Mouse (Mus musculus) embryonic fibroblast, embryonic 13.5 days (primary cell): ENCODE data around the gene Ly86. TPM values are rescaled to one million over a fixed set of nuclear protein-coding genes. Genes with fewer than 3 reads are reported as not detected.
A peak's percentile ranks its signal among the peaks of the same experiment; 100 is the strongest.

Source experiments
- H3K27ac ChIP-seq: 2 replicates; pipeline ENCODE4 v1.5.1; 2012; ENCODE audit warnings: low read length, control low read depth, inconsistent platforms; ENCODE audit not compliant: insufficient read depth
- H3K4me1 ChIP-seq: 2 replicates; pipeline ENCODE4 v1.6.1; 2011; ENCODE audit warnings: low read length; ENCODE audit not compliant: control insufficient read depth, insufficient read depth
- H3K4me3 ChIP-seq: 2 replicates; pipeline ENCODE4 v1.5.1; 2011; ENCODE audit warnings: mild to moderate bottlenecking, control low read depth, low read length; ENCODE audit not compliant: insufficient read depth
- CTCF ChIP-seq: IDR thresholded peaks from 2 replicates; pipeline ENCODE4 v1.5.1; 2011; ENCODE audit warnings: mild to moderate bottlenecking, control low read depth, low read length, moderate library complexity, borderline replicate concordance; ENCODE audit not compliant: insufficient read depth
- POLR2A ChIP-seq: IDR thresholded peaks from 2 replicates; pipeline ENCODE4 v1.6.1; 2011; ENCODE audit warnings: low read depth, mild to moderate bottlenecking, control low read depth, low read length, moderate library complexity
- polyA plus RNA-seq: library from polyadenylated mRNA; stranded (reverse); fragments of >200 nt; gene quantifications from 2 replicates; pipeline ENCODE4 v1.2.4, GENCODE M21; 2011; ENCODE audit warnings: low read depth; ENCODE audit not compliant: missing spikeins, insufficient read length

The Ly86 gene
- polyA plus RNA-seq, 1 experiment: 0.93 TPM

GRCm38 (mm10) chr13:37429661-37430271 lies 84.8 kb downstream of the Ly86 start:
- TF ChIP-seq POLR2A: no peak
- TF ChIP-seq CTCF: no peak
- Histone ChIP-seq H3K4me3 (no peak overlapping the region), H3K4me1 (no peaks in the 10 kb centered on the region), H3K27ac (no peak overlapping the region)

GRCm38 (mm10) chr13:37431707-37432106 lies 86.7 kb downstream of the Ly86 start:
- Histone ChIP-seq H3K4me3 (no peak overlapping the region), H3K4me1 (no peaks in the 10 kb centered on the region), H3K27ac (no peak overlapping the region)
- no peak for TF ChIP-seq POLR2A
- no peak for TF ChIP-seq CTCF

GRCm38 (mm10) chr13:37432653-37433052 lies 87.6 kb downstream of the Ly86 start:
- Histone ChIP-seq H3K27ac (no peak overlapping the region), H3K4me1 (no peaks in the 10 kb centered on the region), H3K4me3 (no peak overlapping the region)
- TF ChIP-seq POLR2A: no peak
- TF ChIP-seq CTCF: no peak

GRCm38 (mm10) chr13:37433142-37433541 lies 88.1 kb downstream of the Ly86 start:
- Histone ChIP-seq H3K4me1 (no peaks in the 10 kb centered on the region), H3K4me3 (no peak overlapping the region), H3K27ac (no peak overlapping the region)
- TF ChIP-seq POLR2A: no peak
- TF ChIP-seq CTCF: no peak

GRCm38 (mm10) chr13:37433730-37434129 lies 88.7 kb downstream of the Ly86 start:
- Histone ChIP-seq H3K4me1 (no peaks in the 10 kb centered on the region), H3K27ac (no peak overlapping the region), H3K4me3 (no peak overlapping the region)
- TF ChIP-seq CTCF: no peak
- no peak for TF ChIP-seq POLR2A

GRCm38 (mm10) chr13:37434137-37434772 lies 89.2 kb downstream of the Ly86 start:
- no peaks in the 10 kb centered on the region for H3K4me1 ChIP-seq
- peak overlapping the region; percentile 38 for H3K4me3 ChIP-seq
- no peak overlapping the region; the same call in 1 of the 2 replicates for H3K27ac ChIP-seq
- peak; percentile 34; the same call in 1 of the 2 replicates for TF ChIP-seq CTCF
- TF ChIP-seq POLR2A: peak; percentile 34; the same call in 1 of the 2 replicates

- Histone ChIP-seq H3K27ac (no peak overlapping the region), H3K4me1 (no peaks in the 10 kb centered on the region), H3K4me3 (no peak overlapping the region)
- no peak for TF ChIP-seq CTCF
- no peak for TF ChIP-seq POLR2A
Observed at GRCm38 (mm10) chr13:37434841-37435240, 89.8 kb downstream of the Ly86 start.

- H3K4me1 ChIP-seq: peaks cover 5% of the 10 kb centered on the region
- TF ChIP-seq CTCF (no peak), POLR2A (no peak)
- no peak overlapping the region for H3K27ac ChIP-seq
- no peak overlapping the region for H3K4me3 ChIP-seq
Observed at GRCm38 (mm10) chr13:37436267-37437013, 91.4 kb downstream of the Ly86 start.

- Histone ChIP-seq H3K27ac (no peak overlapping the region), H3K4me3 (no peak overlapping the region), H3K4me1 (peaks cover 7% of the 10 kb centered on the region)
- TF ChIP-seq POLR2A (no peak), CTCF (no peak)
Observed at GRCm38 (mm10) chr13:37438788-37439187, 93.8 kb downstream of the Ly86 start.

GRCm38 (mm10) chr13:37439477-37439876 lies 94.5 kb downstream of the Ly86 start:
- Histone ChIP-seq H3K27ac (peak overlapping the region; percentile 87; the same call in 1 of the 2 replicates), H3K4me3 (no peak overlapping the region), H3K4me1 (peaks cover 7% of the 10 kb centered on the region)
- TF ChIP-seq CTCF (no peak), POLR2A (no peak)
